Mouse (Mus musculus) embryo, embryonic 9.5 days (tissue): ENCODE results near the gene 9430038I01Rik.
A peak's percentile ranks its signal among the peaks of the same experiment; 100 is the strongest.
"Not testable (repeated sequence)": the region's sequence is repeated elsewhere in the genome, so short reads cannot be mapped to it uniquely, and the experiment has no call there.

Source experiments
- DNase-seq: peaks from one replicate; pipeline ENCODE4 v3.0.0-alpha.2; 2017; ENCODE audit errors: extremely low spot score

The 9430038I01Rik gene

GRCm38 (mm10) chr7:137410337-137411197, at the start of gene 9430038I01Rik:
Gene 9430038I01Rik, minus strand, starts transcription at chr7:137410762.
- DNase-seq, result peak; percentile 97

DNA sequence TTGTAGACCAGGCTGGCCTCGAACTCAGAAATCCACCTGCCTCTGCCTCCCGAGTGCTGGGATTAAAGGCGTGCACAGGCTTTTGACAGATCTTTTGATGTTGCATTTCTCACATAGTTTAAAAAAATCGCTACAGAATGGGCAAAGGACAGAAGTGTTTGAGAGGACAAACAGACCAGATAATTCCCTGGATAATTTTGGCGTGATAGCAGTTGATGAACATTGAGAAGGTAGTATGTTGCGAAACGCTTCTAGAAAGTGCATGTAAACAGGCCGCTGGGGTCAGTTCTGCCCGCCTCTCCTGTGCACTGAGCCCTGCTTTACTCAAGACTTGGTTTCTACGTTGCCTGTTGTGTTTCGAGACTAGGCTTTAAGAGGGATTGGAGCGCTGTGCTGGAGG, 34.8 kb upstream of the 9430038I01Rik start:
- no peak for DNase-seq

DNA sequence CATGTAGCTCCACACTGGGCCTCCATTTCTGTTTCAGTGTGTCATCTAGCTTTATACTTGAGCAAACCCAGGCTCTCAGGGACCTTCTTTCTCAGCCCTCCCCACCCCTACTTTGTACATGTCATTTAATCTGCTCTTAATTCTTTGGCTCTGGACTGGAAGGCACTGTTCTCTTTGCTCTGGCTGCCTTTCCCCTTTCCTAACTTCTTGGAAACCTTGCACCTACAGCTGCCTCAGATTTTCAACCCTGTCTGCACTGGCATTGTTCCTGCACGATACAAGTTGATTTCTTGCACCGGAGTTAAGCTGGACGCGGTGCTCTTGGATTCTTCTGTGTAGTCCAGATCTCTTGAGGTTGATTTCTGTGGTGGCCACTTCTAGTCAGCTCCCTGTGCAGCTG, 32.4 kb upstream of the 9430038I01Rik start:
- no peak for DNase-seq

- not testable (repeated sequence) for DNase-seq
Measured at GRCm38 (mm10) chr7:137438962-137439361, 28.4 kb upstream of the 9430038I01Rik start.

GRCm38 (mm10) chr7:137438179-137438550, 27.6 kb upstream of the 9430038I01Rik start:
- DNase-seq, result no peak

DNA sequence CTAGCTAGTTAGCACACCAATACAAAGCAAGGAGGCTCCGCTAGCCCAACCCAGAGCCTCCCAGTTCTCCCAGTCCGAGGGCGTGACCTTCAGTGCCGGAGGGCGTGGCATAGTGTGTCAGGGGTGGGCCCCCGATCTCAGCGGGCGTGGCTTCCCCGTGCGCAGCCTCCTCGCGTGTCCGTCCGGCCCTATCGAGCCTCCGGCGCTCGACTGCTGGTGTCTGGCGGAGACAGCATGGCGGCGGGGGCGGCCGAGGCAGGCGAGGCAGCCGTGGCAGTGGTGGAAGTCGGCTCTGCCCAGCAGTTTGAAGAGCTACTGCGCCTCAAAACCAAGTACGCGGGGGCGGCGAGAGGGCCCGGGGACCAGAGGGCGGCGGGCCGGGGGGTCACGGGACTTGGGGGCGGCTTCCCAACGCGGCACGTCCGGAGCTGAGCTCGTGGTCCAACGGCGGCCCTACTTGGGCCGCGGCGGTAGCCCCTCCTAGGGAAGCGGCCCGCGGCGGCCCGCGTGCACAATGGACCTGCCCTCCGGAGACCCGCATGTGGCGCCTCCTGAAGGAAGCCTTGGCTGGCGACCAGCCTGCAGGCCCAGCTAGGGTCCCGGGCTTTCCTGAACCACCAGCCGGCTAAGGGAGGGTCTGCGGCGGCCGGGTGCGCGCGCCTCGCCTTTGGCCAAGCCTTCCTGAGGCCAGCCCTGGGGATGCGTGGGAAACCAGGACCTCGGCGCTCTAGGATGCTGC, 27.0 kb upstream of the 9430038I01Rik start, which contains the start of gene Glrx3:
Gene Glrx3, plus strand, starts transcription at position 175 of the 739 bp plus-strand sequence.
- DNase-seq, result peak; percentile 96

- no peak for DNase-seq
Measured at GRCm38 (mm10) chr7:137436901-137437300, 26.3 kb upstream of the 9430038I01Rik start.

- DNase-seq, result no peak
Measured at GRCm38 (mm10) chr7:137431769-137432603, 21.4 kb upstream of the 9430038I01Rik start.

DNA sequence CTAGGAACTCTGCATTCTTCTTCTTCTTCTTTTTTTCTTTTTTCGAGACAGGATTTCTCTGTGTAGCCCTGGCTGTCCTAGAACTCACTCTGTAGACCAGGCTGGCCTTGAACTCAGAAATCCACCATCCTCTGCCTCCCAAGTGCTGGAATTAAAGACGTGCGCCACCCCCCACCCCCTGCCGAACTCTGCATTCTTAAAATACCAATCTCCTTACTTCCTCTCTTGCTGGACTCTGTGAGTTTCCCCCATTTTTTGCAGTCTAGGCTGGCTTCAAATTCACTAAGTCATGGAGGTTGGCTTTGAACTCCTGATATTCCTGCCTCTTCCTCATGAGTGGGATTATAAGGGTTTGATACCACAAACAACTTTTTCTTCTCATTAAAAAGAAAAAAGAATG, 16.1 kb upstream of the 9430038I01Rik start:
- DNase-seq, result no peak

GRCm38 (mm10) chr7:137421236-137421635, 10.7 kb upstream of the 9430038I01Rik start:
- DNase-seq, result no peak

DNA sequence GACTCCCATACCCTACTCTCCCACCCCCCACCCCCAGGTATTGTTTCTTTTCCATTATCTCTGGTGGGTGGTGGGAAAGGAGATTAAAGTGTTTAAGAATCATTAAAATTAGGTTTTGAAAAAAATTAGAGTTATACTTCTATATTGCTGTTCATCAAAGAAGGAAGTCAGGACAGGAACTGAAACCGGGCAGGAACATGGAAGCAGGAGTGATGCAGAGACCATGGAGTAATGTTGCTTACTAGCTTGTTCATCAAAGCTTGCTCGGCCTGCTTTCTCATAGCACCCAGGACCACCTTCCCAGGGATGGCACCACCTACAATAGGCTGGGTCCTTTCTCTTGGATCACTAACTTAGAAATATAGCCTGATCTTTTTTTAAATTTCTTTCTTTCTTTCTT, 10.0 kb upstream of the 9430038I01Rik start:
- DNase-seq, result no peak

GRCm38 (mm10) chr7:137414710-137415109, 4.1 kb upstream of the 9430038I01Rik start:
- no peak for DNase-seq

DNA sequence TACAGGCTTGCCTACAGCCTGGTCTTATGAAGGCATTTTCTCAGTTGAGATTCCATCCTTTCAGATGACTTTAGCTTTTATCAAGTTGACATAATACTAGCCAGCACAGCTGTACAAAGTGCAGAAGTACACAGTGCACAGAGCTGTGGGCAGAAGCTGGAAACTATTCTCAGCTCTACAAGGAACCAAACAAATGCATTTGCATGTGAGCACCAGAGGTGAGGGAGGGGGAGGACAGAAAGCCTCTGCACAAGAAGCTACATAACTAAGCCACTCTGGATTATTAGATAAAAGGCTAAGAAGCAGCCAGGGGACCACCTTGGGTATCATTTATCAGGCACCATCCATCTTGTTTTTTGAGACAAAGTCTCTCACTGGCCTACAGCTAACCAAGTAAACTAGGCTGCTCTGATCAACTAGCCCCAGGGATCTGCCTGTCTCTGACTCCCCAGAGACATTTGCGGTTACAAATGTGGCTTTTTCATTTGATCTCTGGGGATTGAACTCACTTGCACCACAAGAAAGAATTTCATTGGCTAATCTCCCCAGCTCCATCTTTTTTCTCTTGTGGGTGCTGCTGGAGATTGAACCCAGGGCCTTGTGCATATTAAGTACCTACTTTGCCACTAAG, 3.0 kb downstream of the 9430038I01Rik start:
- DNase-seq, result no peak

GRCm38 (mm10) chr7:137404146-137404545, 6.4 kb downstream of the 9430038I01Rik start:
- no peak for DNase-seq

GRCm38 (mm10) chr7:137398973-137399372, 11.6 kb downstream of the 9430038I01Rik start:
- DNase-seq, result no peak

DNA sequence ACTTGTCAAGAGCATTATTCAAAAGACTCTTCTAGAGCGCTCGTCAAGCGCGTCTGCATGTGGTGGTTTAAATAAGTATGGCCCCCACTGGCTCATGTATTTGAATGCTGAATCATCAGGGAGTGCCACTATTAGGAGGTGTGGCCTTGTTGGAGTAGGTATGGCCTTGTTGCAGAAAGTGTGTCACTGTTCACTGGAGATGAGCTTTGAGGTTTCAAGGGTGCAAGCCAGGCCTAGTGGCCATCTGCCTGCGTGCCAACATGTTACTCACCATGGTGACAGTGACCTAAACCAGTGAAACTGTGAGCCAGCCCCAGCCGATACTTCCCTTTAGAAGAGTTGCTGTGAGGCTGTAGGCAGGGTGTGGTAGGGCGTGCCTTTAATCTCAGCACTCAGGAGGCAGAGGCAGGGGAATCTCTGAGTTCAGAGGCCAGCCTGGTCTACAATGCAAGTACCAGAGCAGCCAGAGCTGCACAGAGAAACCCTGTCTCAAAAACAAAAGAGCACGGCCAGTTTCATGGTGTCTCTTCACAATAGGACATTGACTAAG, 13.1 kb downstream of the 9430038I01Rik start:
- no peak for DNase-seq

GRCm38 (mm10) chr7:137395421-137395820, 15.1 kb downstream of the 9430038I01Rik start:
- DNase-seq, result no peak

DNA sequence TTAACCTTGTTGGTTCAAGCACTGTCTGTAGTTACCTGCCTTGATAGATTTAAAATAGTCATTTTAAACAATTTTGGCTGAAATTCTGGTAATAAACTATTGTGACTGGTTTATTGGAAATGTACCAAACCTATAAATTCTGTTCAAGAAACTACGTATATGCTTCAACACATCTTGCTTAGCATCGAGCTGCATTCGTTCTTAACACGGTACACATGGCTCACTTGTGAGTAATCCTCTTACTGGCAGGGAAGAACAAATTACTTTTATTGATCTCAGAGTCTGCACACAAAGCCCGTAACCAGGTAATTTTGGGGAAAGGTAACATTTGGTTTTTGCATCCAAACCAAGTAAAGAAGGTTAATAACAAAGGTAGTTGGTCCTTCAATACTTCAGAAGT, 22.7 kb downstream of the 9430038I01Rik start:
- DNase-seq, result no peak

- no peak for DNase-seq
Measured at GRCm38 (mm10) chr7:137374996-137375395, 35.6 kb downstream of the 9430038I01Rik start.

DNA sequence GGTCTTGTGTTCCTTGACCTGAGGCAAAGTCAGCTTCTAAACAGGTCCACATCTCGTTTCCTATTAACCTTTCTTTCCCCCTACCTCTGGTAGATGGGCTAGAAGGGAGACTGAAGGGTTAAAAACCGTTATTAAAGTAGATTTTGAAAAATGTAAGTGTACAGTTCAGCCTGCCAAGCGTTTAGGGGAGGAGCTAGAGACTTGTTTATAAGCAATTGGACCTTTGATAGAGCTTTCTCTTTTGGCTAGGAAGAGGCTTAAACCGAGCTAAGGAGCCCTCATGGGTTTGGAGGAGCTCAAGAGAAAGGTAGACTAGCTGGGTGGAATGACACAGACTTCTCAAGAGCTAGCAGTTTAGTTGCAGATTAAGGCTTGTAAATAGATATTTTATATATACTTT, 38.8 kb downstream of the 9430038I01Rik start:
- DNase-seq, result no peak

GRCm38 (mm10) chr7:137370175-137370574, 40.4 kb downstream of the 9430038I01Rik start:
- peak; percentile 17 for DNase-seq
